Mouse (Mus musculus) megakaryocyte, adult 5-6 weeks (primary cell): ENCODE results near the gene Tmtc2. TPM values are rescaled to one million over a fixed set of nuclear protein-coding genes. Genes with fewer than 3 reads are reported as not detected.

Experiments
- ATAC-seq: 2 replicates; pipeline ENCODE4 v1.8.0; 2016; ENCODE audit warnings: mild to moderate bottlenecking, inconsistent platforms; ENCODE audit not compliant: poor library complexity, severe bottlenecking
- total RNA-seq, 2 experiments: library from RNA; stranded (forward) in 1 of 2; stranded (reverse) in 1 of 2; fragments of 153-499, 151-499 nt in 1 of 2; fragments of 221-1000, 200-1000 nt in 1 of 2; gene quantifications; 2 replicates each; pipeline versions ENCODE4 v1.2.3 to v1.2.4; 2015 to 2017

Tmtc2 gene
- 0.18 TPM in 1 of 2 replicates, not detected in the other for total RNA-seq (2015)
- 0.07 and 0.20 TPM in 2 replicates for total RNA-seq (2017)

GRCm38 (mm10) chr10:105573908-105574694, at the start of gene Tmtc2:
Tmtc2 (minus strand) TSS chr10:105574451.
- ATAC-seq, result peak; percentile 65

- ATAC-seq, result no peak
Measured at GRCm38 (mm10) chr10:105612117-105612516, 37.9 kb upstream of the Tmtc2 start.

- no peak for ATAC-seq
Measured at GRCm38 (mm10) chr10:105598826-105599225, 24.6 kb upstream of the Tmtc2 start.

- ATAC-seq, result no peak
Measured at GRCm38 (mm10) chr10:105597226-105597625, 23.0 kb upstream of the Tmtc2 start.

- no peak for ATAC-seq
Measured at GRCm38 (mm10) chr10:105595480-105596102, 21.3 kb upstream of the Tmtc2 start.

GRCm38 (mm10) chr10:105588141-105588540, 13.9 kb upstream of the Tmtc2 start:
- ATAC-seq, result no peak

GRCm38 (mm10) chr10:105579318-105579717, 5.1 kb upstream of the Tmtc2 start:
- ATAC-seq, result no peak

GRCm38 (mm10) chr10:105578291-105578845, 4.1 kb upstream of the Tmtc2 start:
- ATAC-seq, result no peak

- ATAC-seq, result peak; percentile 88
Measured at GRCm38 (mm10) chr10:105574695-105575660, 727 bp upstream of the Tmtc2 start.

GRCm38 (mm10) chr10:105573306-105573907, 844 bp downstream of the Tmtc2 start:
- peak; percentile 20; the same call in 1 of the 2 replicates for ATAC-seq

- ATAC-seq, result no peak
Measured at GRCm38 (mm10) chr10:105572829-105573228, 1.4 kb downstream of the Tmtc2 start.

- no peak for ATAC-seq
Measured at GRCm38 (mm10) chr10:105572301-105572700, 1.9 kb downstream of the Tmtc2 start.

- ATAC-seq, result no peak
Measured at GRCm38 (mm10) chr10:105571831-105572230, 2.4 kb downstream of the Tmtc2 start.

- no peak for ATAC-seq
Measured at GRCm38 (mm10) chr10:105571019-105571418, 3.2 kb downstream of the Tmtc2 start.

GRCm38 (mm10) chr10:105569573-105569972, 4.7 kb downstream of the Tmtc2 start:
- no peak for ATAC-seq

- no peak for ATAC-seq
Measured at GRCm38 (mm10) chr10:105567825-105568531, 6.3 kb downstream of the Tmtc2 start.

GRCm38 (mm10) chr10:105561548-105561947, 12.7 kb downstream of the Tmtc2 start:
- ATAC-seq, result no peak

GRCm38 (mm10) chr10:105557581-105557980, 16.7 kb downstream of the Tmtc2 start:
- ATAC-seq, result no peak

- no peak for ATAC-seq
Measured at GRCm38 (mm10) chr10:105556890-105557572, 17.2 kb downstream of the Tmtc2 start.
